Mouse (Mus musculus) CH12.LX (cell line): ENCODE measurements around the gene Gm27029. TPM values are rescaled to one million over a fixed set of nuclear protein-coding genes. Genes with fewer than 3 reads are reported as not detected.

Experiments used
- DNase-seq: peaks from one replicate; pipeline ENCODE4 v3.0.0-alpha.2; 2013; ENCODE audit errors: extremely low read depth
- H3K27ac ChIP-seq: 2 replicates; pipeline ENCODE4 v1.5.1; 2012; ENCODE audit warnings: low read depth, mild to moderate bottlenecking, control low read depth, moderate library complexity; ENCODE audit not compliant: insufficient read depth
- H3K27me3 ChIP-seq: replicated peaks from 2 replicates; pipeline ENCODE3; 2012; ENCODE audit warnings: inconsistent platforms
- H3K36me3 ChIP-seq, 2 experiments: replicated peaks in 1 of 2; 2 replicates each; pipeline versions ENCODE3 to v1.6.1; 2012; ENCODE audit warnings: inconsistent platforms in 1 of 2, low read length in 1 of 2, mild to moderate bottlenecking in 1 of 2, mixed read lengths in 1 of 2, moderate library complexity in 1 of 2; ENCODE audit not compliant: control insufficient read depth in 1 of 2, insufficient read depth in 1 of 2
- H3K4me1 ChIP-seq, 2 experiments: 2 replicates each; pipeline ENCODE4 v1.6.1; 2012; ENCODE audit warnings: inconsistent platforms in 1 of 2, moderate library complexity in 1 of 2; ENCODE audit not compliant: insufficient read depth in 2 of 2, control insufficient read depth in 1 of 2
- H3K4me2 ChIP-seq: 2 replicates; pipeline ENCODE4 v1.6.1; 2012; ENCODE audit warnings: low read depth, mild to moderate bottlenecking, control low read depth; ENCODE audit not compliant: poor library complexity, insufficient read depth, severe bottlenecking
- H3K4me3 ChIP-seq, 3 experiments: fragments of 150-350 bp in 1 of 3; sonication (generic) in 1 of 3; replicated peaks in 1 of 3; 2 replicates each; pipeline versions ENCODE3 to v1.5.1; 2011 to 2012; ENCODE audit warnings: low read depth in 2 of 3, low read length in 2 of 3, mild to moderate bottlenecking in 2 of 3, moderate library complexity in 2 of 3, control low read depth in 1 of 3, improper control_type of control experiment in 1 of 3, inconsistent platforms in 1 of 3, mixed read lengths in 1 of 3; ENCODE audit not compliant: poor library complexity in 1 of 3
- H3K79me2 ChIP-seq: replicated peaks from 2 replicates; pipeline ENCODE4 v1.6.1; 2012; ENCODE audit warnings: mild to moderate bottlenecking, moderate library complexity; ENCODE audit not compliant: control insufficient read depth, poor library complexity, insufficient read depth, severe bottlenecking; ENCODE audit errors: extremely low read depth
- H3K9ac ChIP-seq: 2 replicates; pipeline ENCODE4 v1.6.1; 2012; ENCODE audit warnings: low read depth, mild to moderate bottlenecking, control low read depth, moderate library complexity; ENCODE audit not compliant: insufficient read depth
- H3K9me3 ChIP-seq: replicated peaks from 2 replicates; pipeline ENCODE3; 2012; ENCODE audit warnings: low read length, inconsistent platforms, mixed read lengths
- BHLHE40 ChIP-seq: IDR thresholded peaks from 2 replicates; pipeline ENCODE4 v1.6.1; 2011; ENCODE audit warnings: mild to moderate bottlenecking, low read depth, low read length, improper control_type of control experiment
- CHD1 ChIP-seq: IDR thresholded peaks from 2 replicates; pipeline ENCODE4 v1.6.1; 2012; ENCODE audit warnings: low read depth, low read length, improper control_type of control experiment, inconsistent platforms
- CHD2 ChIP-seq: IDR thresholded peaks from 2 replicates; pipeline ENCODE4 v1.6.1; 2011; ENCODE audit warnings: low read length, improper control_type of control experiment
- E2F4 ChIP-seq: IDR thresholded peaks from 2 replicates; pipeline ENCODE4 v1.6.1; 2011; ENCODE audit warnings: low read depth, low read length, improper control_type of control experiment; ENCODE audit not compliant: insufficient replicate concordance
- EP300 ChIP-seq: IDR thresholded peaks from 2 replicates; pipeline ENCODE4 v1.6.1; 2011; ENCODE audit warnings: low read length, improper control_type of control experiment
- ETS1 ChIP-seq: conservative IDR thresholded peaks from 2 replicates; pipeline ENCODE4 v1.6.1; 2012; ENCODE audit warnings: low read depth, mild to moderate bottlenecking, inconsistent platforms, low read length, improper control_type of control experiment, moderate library complexity
- GABPA ChIP-seq: IDR thresholded peaks from 2 replicates; pipeline ENCODE4 v1.6.1; 2012; ENCODE audit warnings: low read depth, low read length, improper control_type of control experiment, inconsistent platforms; ENCODE audit not compliant: insufficient replicate concordance
- HCFC1 ChIP-seq: IDR thresholded peaks from 2 replicates; pipeline ENCODE4 v1.6.1; 2012; ENCODE audit warnings: low read depth, mild to moderate bottlenecking, inconsistent platforms, low read length, improper control_type of control experiment
- IRF4 ChIP-seq: IDR thresholded peaks from 2 replicates; pipeline ENCODE4 v1.6.1; 2014; ENCODE audit warnings: low read depth, mild to moderate bottlenecking, inconsistent platforms, low read length, improper control_type of control experiment
- JUN ChIP-seq: IDR thresholded peaks from 2 replicates; pipeline ENCODE4 v1.6.1; 2011; ENCODE audit warnings: low read depth, mild to moderate bottlenecking, low read length, improper control_type of control experiment, moderate library complexity; ENCODE audit not compliant: insufficient read depth
- JUND ChIP-seq: conservative IDR thresholded peaks from 2 replicates; pipeline ENCODE4 v1.6.1; 2011; ENCODE audit warnings: low read depth, low read length, improper control_type of control experiment
- KAT2A ChIP-seq: IDR thresholded peaks from 2 replicates; pipeline ENCODE4 v1.6.1; 2012; ENCODE audit warnings: low read length, improper control_type of control experiment, inconsistent platforms; ENCODE audit not compliant: insufficient replicate concordance
- MAFK ChIP-seq: IDR thresholded peaks from 2 replicates; pipeline ENCODE4 v1.6.1; 2011; ENCODE audit warnings: low read length, improper control_type of control experiment; ENCODE audit not compliant: insufficient replicate concordance
- MAX ChIP-seq: IDR thresholded peaks from 2 replicates; pipeline ENCODE4 v1.6.1; 2011; ENCODE audit warnings: low read length, improper control_type of control experiment
- MAZ ChIP-seq: IDR thresholded peaks from 2 replicates; pipeline ENCODE4 v1.6.1; 2012; ENCODE audit warnings: low read depth, mild to moderate bottlenecking, inconsistent platforms, low read length, improper control_type of control experiment, moderate library complexity
- MXI1 ChIP-seq: IDR thresholded peaks from 2 replicates; pipeline ENCODE4 v1.6.1; 2011; ENCODE audit warnings: mild to moderate bottlenecking, low read depth, low read length, improper control_type of control experiment
- MYC ChIP-seq: IDR thresholded peaks from 2 replicates; pipeline ENCODE4 v1.6.1; 2011; ENCODE audit warnings: low read depth, mild to moderate bottlenecking, improper control_type of control experiment, low read length
- POLR2A ChIP-seq: IDR thresholded peaks from 2 replicates; pipeline ENCODE4 v1.6.1; 2011; ENCODE audit warnings: low read depth, mild to moderate bottlenecking, improper control_type of control experiment, low read length
- POLR2AphosphoS2 ChIP-seq: IDR thresholded peaks from 2 replicates; pipeline ENCODE4 v1.6.1; 2011; ENCODE audit warnings: low read depth, low read length, improper control_type of control experiment
- RAD21 ChIP-seq: IDR thresholded peaks from 2 replicates; pipeline ENCODE4 v1.6.1; 2011; ENCODE audit warnings: low read depth, mild to moderate bottlenecking, low read length, improper control_type of control experiment, moderate library complexity
- RCOR1 ChIP-seq: conservative IDR thresholded peaks from 2 replicates; pipeline ENCODE4 v1.6.1; 2012; ENCODE audit warnings: low read depth, mild to moderate bottlenecking, inconsistent platforms, low read length, improper control_type of control experiment
- SIN3A ChIP-seq: IDR thresholded peaks from 2 replicates; pipeline ENCODE4 v1.6.1; 2012; ENCODE audit warnings: low read length, improper control_type of control experiment, inconsistent platforms
- SMC3 ChIP-seq: IDR thresholded peaks from 2 replicates; pipeline ENCODE4 v1.6.1; 2011; ENCODE audit warnings: low read depth, low read length, improper control_type of control experiment
- TCF12 ChIP-seq: IDR thresholded peaks from 2 replicates; pipeline ENCODE4 v1.6.1; 2014; ENCODE audit warnings: low read depth, mild to moderate bottlenecking, inconsistent platforms, low read length, improper control_type of control experiment
- UBTF ChIP-seq: IDR thresholded peaks from 2 replicates; pipeline ENCODE4 v1.6.1; 2012; ENCODE audit warnings: low read depth, mild to moderate bottlenecking, inconsistent platforms, low read length, improper control_type of control experiment, moderate library complexity
- USF1 ChIP-seq: IDR thresholded peaks from 2 replicates; pipeline ENCODE4 v1.6.1; 2014; ENCODE audit warnings: low read depth, mild to moderate bottlenecking, inconsistent platforms, low read length, improper control_type of control experiment
- USF2 ChIP-seq: conservative IDR thresholded peaks from 2 replicates; pipeline ENCODE4 v1.6.1; 2011; ENCODE audit warnings: low read depth, low read length, improper control_type of control experiment
- ZC3H11A ChIP-seq: IDR thresholded peaks from 2 replicates; pipeline ENCODE4 v1.6.1; 2012; ENCODE audit warnings: low read depth, mild to moderate bottlenecking, inconsistent platforms, low read length, improper control_type of control experiment
- ZKSCAN1 ChIP-seq: IDR thresholded peaks from 2 replicates; pipeline ENCODE4 v1.6.1; 2012; ENCODE audit warnings: low read depth, inconsistent platforms, low read length, improper control_type of control experiment, borderline replicate concordance
- ZMIZ1 ChIP-seq: IDR thresholded peaks from 2 replicates; pipeline ENCODE4 v1.6.1; 2012; ENCODE audit warnings: low read depth, mild to moderate bottlenecking, inconsistent platforms, low read length, improper control_type of control experiment
- ZNF384 ChIP-seq: IDR thresholded peaks from 2 replicates; pipeline ENCODE4 v1.6.1; 2012; ENCODE audit warnings: low read depth, low read length, improper control_type of control experiment, inconsistent platforms
- dilution Hi-C: fragments of 300-500 bp; cut with MboI; formaldehyde crosslinking; loops from 2 replicates; pipeline ENCODE4 v1.14.3; 2020; ENCODE audit warnings: low sequenced_read_pairs; ENCODE audit not compliant: extremely low pct_unique_long_range_greater_than_20kb, extremely low pct_ligation_motif_present
- in situ Hi-C: fragments of 300-500 bp; cut with MboI; formaldehyde crosslinking; loops from 3 replicates; pipeline ENCODE4 v1.14.3; 2019; ENCODE audit warnings: low sequenced_read_pairs, low pct_ligation_motif_present, low pct_unique_long_range_greater_than_20kb, mixed read lengths
- polyA plus RNA-seq: library from polyadenylated mRNA; unstranded; fragments of >175 nt; gene quantifications from 2 replicates; pipeline ENCODE4 v1.2.1, GENCODE M21; 2012; ENCODE audit warnings: low read depth; ENCODE audit not compliant: insufficient read length
- total RNA-seq, 2 experiments: library from RNA; depleted of rRNA; stranded (reverse); fragments of 300-350 nt in 1 of 2; fragments of >200 nt in 1 of 2; gene quantifications; 2 replicates each; pipeline ENCODE4 v1.2.3; 2012 to 2014

Gm27029 gene
- total and polyA plus RNA-seq, 3 experiments, result 1.7 to 8.3 (median 6.2) TPM

GRCm38 (mm10) chr11:101442760-101443159 lies 18.2 kb upstream of the Gm27029 start:
- TF ChIP-seq CHD1, result no peak
- no peak for TF ChIP-seq SMC3
- TF ChIP-seq UBTF, result 0 out of 2 replicates have a peak, but pooled peaks have one; percentile 1
- no peak for TF ChIP-seq E2F4
- TF ChIP-seq GABPA, result no peak
- in situ Hi-C loops, result no loop called here
- no peaks in the 10 kb centered on the region for H3K9me3 ChIP-seq
- peak overlapping the region; percentile 74 to 98 (median 98) for H3K4me3 ChIP-seq
- dilution Hi-C loops, result no loop called here
- H3K4me1 ChIP-seq, result peaks cover 12 to 30% of the 10 kb centered on the region in 2 experiments
- H3K79me2 ChIP-seq, result peaks cover 32% of the 10 kb centered on the region
- no peak for DNase-seq
- H3K9ac ChIP-seq, result peak overlapping the region; percentile 100
- peaks cover 29 to 33% of the 10 kb centered on the region in 2 experiments for H3K36me3 ChIP-seq
- no peaks in the 10 kb centered on the region for H3K27me3 ChIP-seq
- H3K27ac ChIP-seq, result peak overlapping the region; percentile 72
- H3K4me2 ChIP-seq, result peak overlapping the region; percentile 97

GRCm38 (mm10) chr11:101442127-101442693 lies 17.6 kb upstream of the Gm27029 start, which contains the start of gene Rpl27:
TSS of gene Rpl27 (plus strand) at chr11:101442298.
- dilution Hi-C loops (no loop called here), in situ Hi-C loops (no loop called here)
- peaks cover 12 to 25% of the 10 kb centered on the region in 2 experiments for H3K4me1 ChIP-seq
- H3K4me2 ChIP-seq, result peak within 1 kb of the TSS; percentile 97
- H3K27ac ChIP-seq, result peak within 1 kb of the TSS; percentile 72
- H3K36me3 ChIP-seq, result peaks cover 29 to 33% of the 10 kb centered on the region in 2 experiments
- DNase-seq, result peak; percentile 100
- peaks cover 32% of the 10 kb centered on the region for H3K79me2 ChIP-seq
- peak within 1 kb of the TSS; percentile 74 to 98 (median 98) for H3K4me3 ChIP-seq
- H3K9me3 ChIP-seq, result no peaks in the 10 kb centered on the region
- H3K9ac ChIP-seq, result peak within 1 kb of the TSS; percentile 100
- H3K27me3 ChIP-seq, result no peaks in the 10 kb centered on the region
- TF ChIP-seq RCOR1 (no peak), UBTF (peak; percentile 51; the same call in 1 of the 2 replicates), JUN (no peak), CHD1 (no peak), HCFC1 (peak; percentile 95), USF1 (no peak; the same call in 1 of the 2 replicates), RAD21 (peak; percentile 65), ZKSCAN1 (no peak; the same call in 1 of the 2 replicates), POLR2AphosphoS2 (peak; percentile 73; the same call in 1 of the 2 replicates), ZMIZ1 (peak; percentile 97), JUND (peak; percentile 59; the same call in 1 of the 2 replicates), MAZ (peak; percentile 98; the same call in 1 of the 2 replicates), EP300 (no peak; the same call in 1 of the 2 replicates), ZNF384 (peak; percentile 75), USF2 (no peak), MYC (peak; percentile 99), MAX (peak; percentile 91), CHD2 (peak; percentile 96), IRF4 (peak; percentile 80; the same call in 1 of the 2 replicates), ETS1 (peak; percentile 76), TCF12 (peak; percentile 97), BHLHE40 (peak; percentile 64), SMC3 (peak; percentile 68), MAFK (no peak), MXI1 (peak; percentile 57; the same call in 1 of the 2 replicates), E2F4 (no peak), ZC3H11A (no peak), POLR2A (peak; percentile 99), SIN3A (peak; percentile 97), KAT2A (peak; percentile 99)
